Mouse (Mus musculus) hindbrain, embryonic 10.5 days (tissue): ENCODE measurements around the gene 9530053A07Rik. TPM values are rescaled to one million over a fixed set of nuclear protein-coding genes. Genes with fewer than 3 reads are reported as not detected.

ENCODE experiments used
- DNase-seq: peaks from one replicate; pipeline ENCODE4 v3.0.0-alpha.2; 2017; ENCODE audit warnings: low spot score
- H3K27ac ChIP-seq: fragments of 300-500 bp; sonication (generic); 2 replicates; pipeline ENCODE4 v1.5.1; 2016; ENCODE audit warnings: mild to moderate bottlenecking, moderate library complexity
- H3K27me3 ChIP-seq: fragments of 300-500 bp; sonication (generic); 2 replicates; pipeline ENCODE4 v1.6.1; 2016; ENCODE audit warnings: mild to moderate bottlenecking; ENCODE audit not compliant: poor library complexity, insufficient read depth, severe bottlenecking
- H3K36me3 ChIP-seq: fragments of 300-500 bp; sonication (generic); 2 replicates; pipeline ENCODE4 v1.6.1; 2016; ENCODE audit warnings: mild to moderate bottlenecking, moderate library complexity
- H3K4me1 ChIP-seq: fragments of 300-500 bp; sonication (generic); replicated peaks from 2 replicates; pipeline ENCODE4 v1.6.1; 2016; ENCODE audit warnings: mild to moderate bottlenecking
- H3K4me3 ChIP-seq: fragments of 300-500 bp; sonication (generic); 2 replicates; pipeline ENCODE4 v1.5.1; 2016; ENCODE audit warnings: mild to moderate bottlenecking, moderate library complexity
- H3K9me3 ChIP-seq: fragments of 300-500 bp; sonication (generic); 2 replicates; pipeline ENCODE4 v1.6.1; 2016; ENCODE audit warnings: mild to moderate bottlenecking, moderate library complexity
- WGBS: fragments of 180-500 bp; shearing (Covaris S2); methylation state at CpG from one replicate; pipeline ENCODE4 v1.1.7; 2016; 5-methylcytosine and 5-hydroxymethylcytosine counted together
- polyA plus RNA-seq: library from polyadenylated mRNA; unstranded; fragments of >200 nt; fragmentation: Nextera tagmentation; extraction: Ambion mirVana; gene quantifications from 2 replicates; pipeline ENCODE4 v1.2.1, GENCODE M21; 2016

Gene 9530053A07Rik
- polyA plus RNA-seq, 1 experiment from 2014 or later = 0.13 TPM

- Histone ChIP-seq H3K36me3 (no peaks in the 10 kb centered on the region), H3K4me1 (no peaks in the 10 kb centered on the region), H3K27ac (peak overlapping the region; percentile 71; the same call in 1 of the 2 replicates), H3K9me3 (0 out of 2 replicates have a peak, but pooled peaks cover under 1% of the 10 kb centered on the region), H3K27me3 (no peaks in the 10 kb centered on the region), H3K4me3 (peak overlapping the region; percentile 42)
- DNase-seq = no peak
- 57% methylated on average over 12 of the region's 12 CpGs for WGBS
These were observed 79.2 kb downstream of the 9530053A07Rik start for GRCm38 (mm10) chr7:28208396-28208987.

- no peaks in the 10 kb centered on the region for H3K9me3 ChIP-seq
- H3K4me3 ChIP-seq = peak overlapping the region; percentile 42
- no peaks in the 10 kb centered on the region for H3K27me3 ChIP-seq
- no peaks in the 10 kb centered on the region for H3K4me1 ChIP-seq
- DNase-seq = peak; percentile 55
- 59% methylated on average over 19 of the region's 19 CpGs for WGBS
- no peaks in the 10 kb centered on the region for H3K36me3 ChIP-seq
- peak overlapping the region; percentile 71; the same call in 1 of the 2 replicates for H3K27ac ChIP-seq
These were observed 79.8 kb downstream of the 9530053A07Rik start for GRCm38 (mm10) chr7:28208988-28209508.

- WGBS = 51% methylated on average over 5 of the region's 5 CpGs
- H3K27me3 ChIP-seq = no peaks in the 10 kb centered on the region
- H3K4me1 ChIP-seq = no peaks in the 10 kb centered on the region
- H3K27ac ChIP-seq = no peak overlapping the region
- no peaks in the 10 kb centered on the region for H3K36me3 ChIP-seq
- DNase-seq = no peak
- H3K4me3 ChIP-seq = no peak overlapping the region
- H3K9me3 ChIP-seq = no peaks in the 10 kb centered on the region
These were observed 81.5 kb downstream of the 9530053A07Rik start for GRCm38 (mm10) chr7:28210731-28211130.

- DNase-seq = peak; percentile 51
These were observed 84.9 kb downstream of the 9530053A07Rik start for GRCm38 (mm10) chr7:28214142-28214541.

More at GRCm38 (mm10) chr7:28214142-28214541, 84.9 kb downstream of the 9530053A07Rik start:
- Histone ChIP-seq H3K4me3 (no peak overlapping the region), H3K27me3 (no peaks in the 10 kb centered on the region), H3K27ac (no peak overlapping the region), H3K4me1 (no peaks in the 10 kb centered on the region), H3K9me3 (0 out of 2 replicates have a peak, but pooled peaks cover 1% of the 10 kb centered on the region), H3K36me3 (no peaks in the 10 kb centered on the region)
- 40% methylated on average over 10 of the region's 10 CpGs for WGBS

Other genes starting within 250 kb of the 9530053A07Rik start
- gene Zfp974, start 200.0 kb upstream of the 9530053A07Rik start, polyA plus RNA-seq = 11.5 and 12.0 TPM in 2 replicates
- 18.3 and 20.9 TPM in 2 replicates for gene Zfp780b, start 150.3 kb upstream of the 9530053A07Rik start, polyA plus RNA-seq
- gene Zfp850, start 115.4 kb upstream of the 9530053A07Rik start, polyA plus RNA-seq = 5.9 and 7.7 TPM in 2 replicates
- 436 and 447 TPM in 2 replicates for gene Psmc4, start 79.4 kb upstream of the 9530053A07Rik start, polyA plus RNA-seq
- gene Fcgbp, start 58.2 kb upstream of the 9530053A07Rik start, polyA plus RNA-seq = 0.03 and 0.32 TPM in 2 replicates
- gene Fbl, start 40.2 kb downstream of the 9530053A07Rik start, polyA plus RNA-seq = 123 and 147 TPM in 2 replicates
- gene Dyrk1b, start 50.0 kb downstream of the 9530053A07Rik start, polyA plus RNA-seq = 16.2 and 23.4 TPM in 2 replicates
- gene Eid2, start 138.4 kb downstream of the 9530053A07Rik start, polyA plus RNA-seq = 2.1 TPM in 2 replicates
- 11.8 and 14.3 TPM in 2 replicates for gene Eid2b, start 148.3 kb downstream of the 9530053A07Rik start, polyA plus RNA-seq
- 0.58 and 0.80 TPM in 2 replicates for gene Selenov, start 161.7 kb downstream of the 9530053A07Rik start, polyA plus RNA-seq
- 50.2 and 88.5 TPM in 2 replicates for gene Dll3, start 172.8 kb downstream of the 9530053A07Rik start, polyA plus RNA-seq
- 252 and 255 TPM in 2 replicates for gene Timm50, start 182.6 kb downstream of the 9530053A07Rik start, polyA plus RNA-seq
- 107 and 118 TPM in 2 replicates for gene Supt5, start 209.3 kb downstream of the 9530053A07Rik start, polyA plus RNA-seq
- gene Rps16, start 221.2 kb downstream of the 9530053A07Rik start, polyA plus RNA-seq = 777 and 925 TPM in 2 replicates
- 82.4 and 93.0 TPM in 2 replicates for gene Plekhg2, start 243.1 kb downstream of the 9530053A07Rik start, polyA plus RNA-seq